Mouse (Mus musculus): ENCODE data around the gene Grin2b. TPM values are rescaled to one million over a fixed set of nuclear protein-coding genes. Genes with fewer than 3 reads are reported as not detected.

Grin2b gene
- polyA plus RNA-seq, 1 experiment from 2014 or later, result 87.8 TPM

DNA sequence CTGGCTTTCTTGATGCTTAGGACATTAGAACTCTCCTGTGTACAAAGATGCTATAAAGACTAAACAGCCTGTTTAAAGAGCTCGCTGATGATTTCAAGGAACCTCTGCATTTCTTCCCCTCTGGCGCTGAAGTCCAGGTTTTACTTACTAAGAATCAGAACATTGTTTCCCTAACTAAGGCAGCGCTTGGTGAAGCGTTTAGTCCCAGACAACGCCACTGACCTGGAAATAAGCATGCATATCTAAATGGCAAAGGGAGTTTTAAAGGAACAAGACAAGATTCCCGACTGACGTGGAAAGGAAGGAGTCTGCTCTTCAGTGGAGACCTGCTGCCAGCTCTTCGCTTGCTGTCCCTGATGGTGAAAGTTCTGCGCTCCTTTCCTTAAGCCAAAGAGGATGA lies 367.9 kb downstream of the Grin2b start:
- H3K9ac ChIP-seq (replicated peaks; ENCODE audit: low read depth, low read length), result no peak overlapping the region
- no peak overlapping the region for H3K4me3 ChIP-seq (ENCODE audit: low read depth, low read length)
- H3K27me3 ChIP-seq (ENCODE audit: control insufficient read depth, insufficient read depth, low read length), result no peaks in the 10 kb centered on the region
- ATAC-seq (ENCODE audit: low read depth), result no peak
- 52% methylated on average over 9 of the region's 9 CpGs for WGBS
- H3K4me2 ChIP-seq (ENCODE audit: low read depth, low read length), result no peak overlapping the region
- H3K36me3 ChIP-seq (ENCODE audit: control insufficient read depth, insufficient read depth, low read length), result no peaks in the 10 kb centered on the region
- no peaks in the 10 kb centered on the region for H3K4me1 ChIP-seq (ENCODE audit: control insufficient read depth, insufficient read depth, low read length)
- H3K9me3 ChIP-seq (ENCODE audit: control insufficient read depth, low read length), result no peaks in the 10 kb centered on the region
- no peak overlapping the region for H3K27ac ChIP-seq (ENCODE audit: low read depth, low read length)

DNA sequence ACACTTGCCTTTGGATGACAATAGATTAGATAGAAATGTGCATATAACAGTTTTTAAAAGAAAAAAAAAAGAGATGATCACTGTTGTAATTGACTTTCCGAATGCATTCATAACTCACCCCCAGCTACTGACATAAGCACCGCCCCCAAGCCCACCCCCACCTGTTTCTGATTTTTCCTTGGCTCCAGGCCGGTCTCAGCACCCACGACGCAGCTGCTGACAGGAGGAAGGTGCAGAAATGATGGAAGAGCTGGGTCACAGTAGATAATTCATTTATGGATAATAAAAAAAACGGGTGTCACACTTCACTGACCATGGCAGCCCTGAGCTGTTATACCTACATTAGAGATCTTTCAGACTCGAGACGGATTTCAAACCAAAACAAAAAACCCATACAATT lies 373.4 kb downstream of the Grin2b start:
- H3K9me3 ChIP-seq (ENCODE audit: control insufficient read depth, low read length), result no peaks in the 10 kb centered on the region
- H3K27ac ChIP-seq (ENCODE audit: low read depth, low read length), result no peak overlapping the region
- no peak for ATAC-seq (ENCODE audit: low read depth)

DNA sequence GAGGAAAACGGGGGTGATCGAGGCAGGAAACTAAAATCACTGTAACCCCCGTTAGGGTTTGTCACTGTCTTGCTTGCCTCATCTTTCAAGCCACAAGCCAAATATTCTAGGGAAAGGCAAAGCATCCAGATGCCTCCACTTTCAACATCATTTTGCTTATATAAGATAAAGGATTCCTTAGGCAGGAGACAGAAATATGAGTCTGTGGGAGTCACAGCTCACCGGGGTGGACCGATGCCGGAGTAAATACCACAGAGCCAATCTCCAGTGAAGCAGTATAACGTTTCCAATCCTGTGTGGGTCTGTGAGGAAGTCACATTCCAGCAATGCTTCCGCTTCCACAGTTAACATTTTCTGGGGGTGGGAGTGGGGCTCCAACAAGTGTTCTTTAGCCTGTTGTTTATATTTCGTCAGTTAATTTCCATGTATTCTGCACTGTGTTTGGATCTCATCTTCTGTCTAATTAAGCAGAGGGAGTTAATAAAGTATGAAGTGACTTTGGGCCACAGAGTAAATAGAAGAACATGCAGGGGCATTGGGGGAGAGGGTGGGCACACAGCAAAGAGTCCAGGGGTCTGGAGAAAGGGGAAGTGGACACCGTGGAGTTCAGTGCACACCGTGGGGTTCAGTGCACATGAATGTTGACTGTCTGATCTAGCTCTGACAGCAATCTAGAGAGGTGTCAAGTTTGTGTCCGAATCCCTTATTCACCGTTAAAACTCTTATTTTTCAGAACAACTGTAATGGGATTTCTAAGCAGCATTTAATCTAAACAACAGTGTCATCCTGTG lies 374.9 kb downstream of the Grin2b start:
- no peak for ATAC-seq (ENCODE audit: low read depth)
- no peaks in the 10 kb centered on the region for H3K9me3 ChIP-seq (ENCODE audit: control insufficient read depth, low read length)
- H3K36me3 ChIP-seq (ENCODE audit: control insufficient read depth, insufficient read depth, low read length), result no peaks in the 10 kb centered on the region
- no peaks in the 10 kb centered on the region for H3K27me3 ChIP-seq (ENCODE audit: control insufficient read depth, insufficient read depth, low read length)
- 88% methylated on average over 13 of the region's 13 CpGs for WGBS
- H3K9ac ChIP-seq (replicated peaks; ENCODE audit: low read depth, low read length), result no peak overlapping the region
- no peak overlapping the region for H3K4me2 ChIP-seq (ENCODE audit: low read depth, low read length)
- H3K4me1 ChIP-seq (ENCODE audit: control insufficient read depth, insufficient read depth, low read length), result no peaks in the 10 kb centered on the region
- H3K27ac ChIP-seq (ENCODE audit: low read depth, low read length), result no peak overlapping the region
- no peak overlapping the region for H3K4me3 ChIP-seq (ENCODE audit: low read depth, low read length)

More for the DNA sequence above, 373.4 kb downstream of the Grin2b start:
- H3K4me3 ChIP-seq (ENCODE audit: low read depth, low read length), result no peak overlapping the region
- H3K4me1 ChIP-seq (ENCODE audit: control insufficient read depth, insufficient read depth, low read length), result no peaks in the 10 kb centered on the region
- H3K9ac ChIP-seq (replicated peaks; ENCODE audit: low read depth, low read length), result no peak overlapping the region
- H3K4me2 ChIP-seq (ENCODE audit: low read depth, low read length), result no peak overlapping the region
- no peaks in the 10 kb centered on the region for H3K27me3 ChIP-seq (ENCODE audit: control insufficient read depth, insufficient read depth, low read length)
- 76% methylated on average over 8 of the region's 8 CpGs for WGBS
- H3K36me3 ChIP-seq (ENCODE audit: control insufficient read depth, insufficient read depth, low read length), result no peaks in the 10 kb centered on the region

DNA sequence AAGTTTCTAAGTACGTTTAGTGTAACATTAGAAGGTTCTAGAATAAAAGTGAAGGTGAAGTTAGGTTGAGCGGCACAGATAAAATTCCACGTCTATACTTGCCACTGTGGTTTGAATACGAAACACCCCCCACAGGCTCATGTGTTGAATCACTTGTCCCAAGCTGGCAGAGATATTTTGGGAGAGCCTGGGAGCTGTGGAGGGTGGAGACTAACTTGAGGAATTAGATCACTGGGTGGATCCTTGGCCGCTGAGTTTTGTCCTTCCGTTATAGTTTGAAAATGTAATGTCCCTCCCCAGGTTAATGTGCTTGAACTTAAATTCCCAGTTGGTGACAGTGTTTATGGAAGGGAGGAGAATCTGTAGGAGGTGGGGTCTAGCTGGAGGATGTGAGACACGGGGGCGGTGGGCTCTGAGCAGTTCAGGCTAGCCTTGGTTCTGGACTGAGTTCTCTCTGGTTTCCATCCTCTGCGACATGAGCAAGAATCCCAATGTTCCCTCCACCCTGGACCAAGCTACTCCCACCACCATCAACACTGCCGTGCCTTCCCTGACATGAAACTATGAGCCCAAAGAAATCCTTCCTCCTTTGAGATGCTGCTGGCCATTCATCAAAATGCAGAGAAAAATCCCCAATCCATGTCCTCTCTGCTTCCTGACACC lies 375.8 kb downstream of the Grin2b start:
- Histone ChIP-seq H3K4me2 (ENCODE audit: low read depth, low read length) (no peak overlapping the region), H3K9ac (replicated peaks; ENCODE audit: low read depth, low read length) (no peak overlapping the region), H3K9me3 (ENCODE audit: control insufficient read depth, low read length) (no peaks in the 10 kb centered on the region), H3K27me3 (ENCODE audit: control insufficient read depth, insufficient read depth, low read length) (no peaks in the 10 kb centered on the region), H3K36me3 (ENCODE audit: control insufficient read depth, insufficient read depth, low read length) (no peaks in the 10 kb centered on the region), H3K4me3 (ENCODE audit: low read depth, low read length) (no peak overlapping the region), H3K4me1 (ENCODE audit: control insufficient read depth, insufficient read depth, low read length) (no peaks in the 10 kb centered on the region), H3K27ac (ENCODE audit: low read depth, low read length) (no peak overlapping the region)
- ATAC-seq (ENCODE audit: low read depth), result no peak
- WGBS, result 87% methylated on average over 10 of the region's 10 CpGs

DNA sequence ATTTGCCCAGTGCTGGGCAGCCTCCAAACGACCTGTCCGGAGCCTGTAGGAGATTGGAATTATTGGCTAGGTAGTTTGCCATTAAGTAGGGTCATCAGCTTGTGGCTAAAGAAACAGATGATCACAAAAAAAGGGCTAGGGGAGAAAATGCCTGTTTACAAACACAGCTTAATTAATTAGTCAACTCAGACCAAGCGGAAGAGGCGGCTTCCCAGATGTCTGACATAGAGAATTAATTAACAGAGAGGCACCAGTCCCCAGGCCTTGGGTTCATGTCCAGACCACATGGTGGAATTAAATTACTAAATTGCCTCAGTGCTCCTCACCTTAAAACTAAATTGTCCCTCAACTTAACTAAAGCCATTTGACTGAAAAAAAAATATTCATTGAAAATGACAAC lies 376.4 kb downstream of the Grin2b start:
- 68% methylated on average over 4 of the region's 4 CpGs for WGBS
- Histone ChIP-seq H3K4me3 (ENCODE audit: low read depth, low read length) (no peak overlapping the region), H3K9me3 (ENCODE audit: control insufficient read depth, low read length) (no peaks in the 10 kb centered on the region), H3K4me1 (ENCODE audit: control insufficient read depth, insufficient read depth, low read length) (no peaks in the 10 kb centered on the region), H3K27ac (ENCODE audit: low read depth, low read length) (no peak overlapping the region), H3K9ac (replicated peaks; ENCODE audit: low read depth, low read length) (no peak overlapping the region), H3K36me3 (ENCODE audit: control insufficient read depth, insufficient read depth, low read length) (no peaks in the 10 kb centered on the region), H3K4me2 (ENCODE audit: low read depth, low read length) (no peak overlapping the region), H3K27me3 (ENCODE audit: control insufficient read depth, insufficient read depth, low read length) (no peaks in the 10 kb centered on the region)
- ATAC-seq (ENCODE audit: low read depth), result no peak

DNA sequence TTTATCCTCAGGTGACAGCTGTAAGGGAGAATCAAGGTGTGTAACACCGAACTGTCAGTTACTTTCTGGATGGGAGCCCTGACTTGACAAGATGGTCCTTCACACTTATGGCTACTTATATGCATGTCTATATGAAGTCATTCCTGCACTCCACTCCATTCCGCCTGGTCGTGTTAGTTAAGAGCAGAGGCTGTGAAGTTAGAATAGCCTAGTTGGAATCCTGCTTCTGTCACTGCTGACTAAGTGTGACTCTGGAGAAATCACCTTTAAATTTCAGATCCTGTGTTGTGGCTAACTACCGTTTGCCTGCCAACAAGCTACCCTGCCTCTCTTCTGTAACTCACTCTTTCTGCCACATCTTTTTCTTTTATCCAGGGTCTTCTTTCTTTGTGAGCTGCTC lies 381.9 kb downstream of the Grin2b start:
- Histone ChIP-seq H3K9me3 (ENCODE audit: control insufficient read depth, low read length) (no peaks in the 10 kb centered on the region), H3K27ac (ENCODE audit: low read depth, low read length) (no peak overlapping the region), H3K27me3 (ENCODE audit: control insufficient read depth, insufficient read depth, low read length) (no peaks in the 10 kb centered on the region), H3K4me1 (ENCODE audit: control insufficient read depth, insufficient read depth, low read length) (no peaks in the 10 kb centered on the region), H3K36me3 (ENCODE audit: control insufficient read depth, insufficient read depth, low read length) (no peaks in the 10 kb centered on the region), H3K4me3 (ENCODE audit: low read depth, low read length) (no peak overlapping the region), H3K4me2 (ENCODE audit: low read depth, low read length) (no peak overlapping the region), H3K9ac (replicated peaks; ENCODE audit: low read depth, low read length) (no peak overlapping the region)
- ATAC-seq (ENCODE audit: low read depth), result no peak
- 90% methylated on average over 4 of the region's 4 CpGs for WGBS

DNA sequence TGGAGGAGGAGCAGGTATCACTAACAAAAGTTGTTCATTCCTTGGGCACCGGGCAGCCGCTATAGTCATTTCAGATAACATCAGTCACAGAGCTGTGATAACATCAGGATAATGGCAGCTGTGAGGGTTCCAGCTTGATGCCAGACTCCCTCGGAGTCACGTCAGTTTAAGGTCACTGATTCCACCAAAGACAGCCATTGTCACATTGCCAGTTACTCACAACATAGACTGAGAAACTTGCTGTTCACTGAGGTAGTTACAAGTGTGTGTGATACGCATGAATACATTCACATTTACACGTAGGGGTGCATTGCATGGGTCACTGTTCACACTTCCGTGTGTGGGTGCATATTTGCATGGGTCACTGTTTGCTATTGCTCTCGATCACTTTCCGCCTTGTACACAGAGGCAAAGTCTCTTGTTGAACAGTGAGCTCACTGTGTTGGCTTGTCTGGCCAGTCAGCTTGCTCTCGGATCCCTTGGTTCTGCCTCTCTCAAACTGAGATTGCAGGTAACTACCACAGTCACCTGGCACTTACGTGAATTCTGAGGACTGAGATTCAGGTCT lies 383.6 kb downstream of the Grin2b start:
- Histone ChIP-seq H3K4me1 (ENCODE audit: control insufficient read depth, insufficient read depth, low read length) (no peaks in the 10 kb centered on the region), H3K9ac (replicated peaks; ENCODE audit: low read depth, low read length) (no peak overlapping the region), H3K27ac (ENCODE audit: low read depth, low read length) (no peak overlapping the region), H3K9me3 (ENCODE audit: control insufficient read depth, low read length) (no peaks in the 10 kb centered on the region), H3K27me3 (ENCODE audit: control insufficient read depth, insufficient read depth, low read length) (no peaks in the 10 kb centered on the region), H3K4me2 (ENCODE audit: low read depth, low read length) (no peak overlapping the region), H3K36me3 (ENCODE audit: control insufficient read depth, insufficient read depth, low read length) (no peaks in the 10 kb centered on the region), H3K4me3 (ENCODE audit: low read depth, low read length) (no peak overlapping the region)
- 77% methylated on average over 11 of the region's 11 CpGs for WGBS
- ATAC-seq (ENCODE audit: low read depth), result no peak

DNA sequence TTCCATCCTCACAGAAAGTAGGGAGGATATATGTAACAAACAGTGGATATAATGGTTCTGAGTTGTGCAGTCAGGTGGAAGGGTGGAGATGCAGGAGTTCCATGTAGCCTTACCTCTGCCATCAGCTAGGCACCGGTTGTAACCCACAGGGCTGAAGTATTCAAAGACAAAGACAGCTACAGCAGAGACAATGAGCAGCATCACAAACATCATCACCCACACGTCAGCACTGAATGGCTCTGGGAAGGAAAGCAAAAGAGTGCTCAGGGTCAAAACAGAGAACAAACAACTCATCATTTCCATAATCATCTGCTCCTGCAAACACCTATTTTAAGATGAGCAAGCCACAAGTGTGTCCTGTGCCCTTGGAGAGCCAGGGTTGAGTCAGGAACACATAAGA lies 398.6 kb downstream of the Grin2b start:
- H3K4me2 ChIP-seq (ENCODE audit: low read depth, low read length), result no peak overlapping the region
- 67% methylated on average over 2 of the region's 2 CpGs for WGBS
- no peak overlapping the region for H3K9ac ChIP-seq (replicated peaks; ENCODE audit: low read depth, low read length)
- no peak for ATAC-seq (ENCODE audit: low read depth)
- no peak overlapping the region for H3K4me3 ChIP-seq (ENCODE audit: low read depth, low read length)
- no peaks in the 10 kb centered on the region for H3K4me1 ChIP-seq (ENCODE audit: control insufficient read depth, insufficient read depth, low read length)
- no peaks in the 10 kb centered on the region for H3K9me3 ChIP-seq (ENCODE audit: control insufficient read depth, low read length)
- H3K27ac ChIP-seq (ENCODE audit: low read depth, low read length), result no peak overlapping the region
- no peaks in the 10 kb centered on the region for H3K36me3 ChIP-seq (ENCODE audit: control insufficient read depth, insufficient read depth, low read length)
- no peaks in the 10 kb centered on the region for H3K27me3 ChIP-seq (ENCODE audit: control insufficient read depth, insufficient read depth, low read length)

DNA sequence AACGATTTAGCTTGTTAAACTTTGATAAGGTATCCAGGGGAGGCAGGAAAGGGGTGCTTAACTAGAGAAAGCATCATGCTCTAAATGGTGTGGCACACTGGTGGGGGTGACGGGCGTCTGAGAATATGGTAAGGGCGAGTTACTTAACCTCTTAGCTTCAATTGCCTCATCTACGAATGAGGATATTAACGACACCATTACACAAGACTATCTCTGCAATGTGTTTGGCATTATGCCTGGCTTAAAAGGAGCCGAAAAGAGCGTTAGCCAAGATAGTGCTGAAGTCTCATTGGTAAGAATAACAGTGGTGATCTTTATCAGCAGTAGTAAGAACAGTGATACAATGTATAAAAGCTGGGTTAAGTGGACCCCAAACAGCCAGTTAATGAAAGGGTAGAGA lies 405.7 kb downstream of the Grin2b start:
- H3K4me1 ChIP-seq (ENCODE audit: control insufficient read depth, insufficient read depth, low read length), result no peaks in the 10 kb centered on the region
- no peaks in the 10 kb centered on the region for H3K9me3 ChIP-seq (ENCODE audit: control insufficient read depth, low read length)
- no peak overlapping the region for H3K9ac ChIP-seq (replicated peaks; ENCODE audit: low read depth, low read length)
- H3K27me3 ChIP-seq (ENCODE audit: control insufficient read depth, insufficient read depth, low read length), result no peaks in the 10 kb centered on the region
- H3K4me2 ChIP-seq (ENCODE audit: low read depth, low read length), result no peak overlapping the region
- H3K27ac ChIP-seq (ENCODE audit: low read depth, low read length), result no peak overlapping the region
- WGBS, result 72% methylated on average over 8 of the region's 8 CpGs
- no peak for ATAC-seq (ENCODE audit: low read depth)
- H3K4me3 ChIP-seq (ENCODE audit: low read depth, low read length), result no peak overlapping the region
- H3K36me3 ChIP-seq (ENCODE audit: control insufficient read depth, insufficient read depth, low read length), result no peaks in the 10 kb centered on the region

All from neural tube, embryonic 14.5 days (tissue).